Mouse (Mus musculus) inflammation-experienced regulatory T-cells, adult 16 weeks (primary cell): ENCODE data around the gene Prame. TPM values are rescaled to one million over a fixed set of nuclear protein-coding genes. Genes with fewer than 3 reads are reported as not detected.

Source experiments
- polyA plus RNA-seq: library from polyadenylated mRNA; unstranded; fragments of 100-300 nt; shearing (Covaris generic); gene quantifications from one replicate; pipeline ENCODE4 v1.2.1, GENCODE M21; 2017

Prame gene
- not detected for polyA plus RNA-seq

GRCm38 (mm10) chrX:135627605-135628004 lies at the start of gene Prame:
Prame (minus strand) TSS chrX:135627705.

GRCm38 (mm10) chrX:135598677-135599076 lies 28.8 kb downstream of the Prame start, which contains the start of gene Nxf7:
Nxf7 (minus strand) TSS chrX:135598777.

Other genes with a start within 250 kb of the Prame start
- gene Gm7903, start 193.9 kb downstream of the Prame start, polyA plus RNA-seq, result not detected
- not detected for gene AV320801, start 133.1 kb downstream of the Prame start, polyA plus RNA-seq
- 0.35 TPM for gene Nxf7, start 28.9 kb downstream of the Prame start, polyA plus RNA-seq
- gene Tcp11x2, start 66.1 kb upstream of the Prame start, polyA plus RNA-seq, result 0.22 TPM
- gene Tmsb15a, start 97.6 kb upstream of the Prame start, polyA plus RNA-seq, result not detected
- gene Armcx5, start 115.0 kb upstream of the Prame start, polyA plus RNA-seq, result 19.3 TPM
- gene Gprasp1, start 115.0 kb upstream of the Prame start, polyA plus RNA-seq, result 53.9 TPM
- 40.3 TPM for gene Bhlhb9, start 169.9 kb upstream of the Prame start, polyA plus RNA-seq
- 27.4 TPM for gene Gprasp2, start 211.3 kb upstream of the Prame start, polyA plus RNA-seq